Mouse (Mus musculus): ENCODE results near the gene Madd. TPM values are rescaled to one million over a fixed set of nuclear protein-coding genes. Genes with fewer than 3 reads are reported as not detected.

Gene Madd
- polyA plus RNA-seq, 2 experiments = 2.7 to 7.1 TPM

GRCm38 (mm10) chr2:91121497-91121896 lies 62.1 kb downstream of the Madd start:
- Histone ChIP-seq H3K4me2 (ENCODE audit: low read depth) (no peak overlapping the region), H3K27me3 (ENCODE audit: control insufficient read depth, insufficient read depth, low read length) (no peaks in the 10 kb centered on the region), H3K9ac (replicated peaks) (no peak overlapping the region), H3K4me3 (ENCODE audit: insufficient read depth in 1 of 2, low read depth in 2 of 2, low read length in 2 of 2) (no peak overlapping the region), H3K36me3 (replicated peaks; ENCODE audit: control insufficient read depth, insufficient read depth, low read depth) (no peaks in the 10 kb centered on the region), H3K27ac (no peak overlapping the region), H3K4me1 (replicated peaks; ENCODE audit: control insufficient read depth in 2 of 2, insufficient read depth in 2 of 2, low read length in 1 of 2) (no peaks in the 10 kb centered on the region), H3K9me3 (ENCODE audit: control insufficient read depth, low read length) (no peaks in the 10 kb centered on the region)
- whole genome bisulfite sequencing (ENCODE audit: insufficient replicate concordance) = 53% methylated on average over 8 of the region's 8 CpGs
- no peak for DNase-seq (ENCODE audit: low read depth in 3 of 3, low spot score in 3 of 3)
- ATAC-seq (ENCODE audit: insufficient read depth) = no peak
- TF ChIP-seq CTCF (IDR thresholded peaks at IDR 0.05; ENCODE audit: low read depth) (no peak), EP300 (IDR thresholded peaks at IDR 0.05; ENCODE audit: low read depth) (no peak)

GRCm38 (mm10) chr2:91121011-91121410 lies 62.6 kb downstream of the Madd start:
- no peaks in the 10 kb centered on the region for H3K9me3 ChIP-seq (ENCODE audit: control insufficient read depth, low read length)
- H3K27me3 ChIP-seq (ENCODE audit: control insufficient read depth, insufficient read depth, low read length) = no peaks in the 10 kb centered on the region
- no peak overlapping the region for H3K4me2 ChIP-seq (ENCODE audit: low read depth)
- no peak overlapping the region for H3K4me3 ChIP-seq (ENCODE audit: insufficient read depth in 1 of 2, low read depth in 2 of 2, low read length in 2 of 2)
- no peak for DNase-seq (ENCODE audit: low read depth in 3 of 3, low spot score in 3 of 3)
- H3K27ac ChIP-seq = no peak overlapping the region
- no peaks in the 10 kb centered on the region for H3K4me1 ChIP-seq (replicated peaks; ENCODE audit: control insufficient read depth in 2 of 2, insufficient read depth in 2 of 2, low read length in 1 of 2)
- no peak overlapping the region for H3K9ac ChIP-seq (replicated peaks)
- H3K36me3 ChIP-seq (replicated peaks; ENCODE audit: control insufficient read depth, insufficient read depth, low read depth) = no peaks in the 10 kb centered on the region
- TF ChIP-seq CTCF (IDR thresholded peaks at IDR 0.05; ENCODE audit: low read depth) (no peak), EP300 (IDR thresholded peaks at IDR 0.05; ENCODE audit: low read depth) (no peak)
- no peak for ATAC-seq (ENCODE audit: insufficient read depth)
- WGBS (ENCODE audit: insufficient replicate concordance) = 60% methylated on average over 6 of the region's 6 CpGs

- ATAC-seq (ENCODE audit: insufficient read depth) (no peak), DNase-seq (ENCODE audit: low read depth in 3 of 3, low spot score in 3 of 3) (no peak)
- Histone ChIP-seq H3K4me3 (ENCODE audit: insufficient read depth in 1 of 2, low read depth in 2 of 2, low read length in 2 of 2) (no peak overlapping the region), H3K36me3 (replicated peaks; ENCODE audit: control insufficient read depth, insufficient read depth, low read depth) (no peaks in the 10 kb centered on the region), H3K9me3 (ENCODE audit: control insufficient read depth, low read length) (no peaks in the 10 kb centered on the region), H3K9ac (replicated peaks) (no peak overlapping the region), H3K4me2 (ENCODE audit: low read depth) (no peak overlapping the region), H3K27me3 (ENCODE audit: control insufficient read depth, insufficient read depth, low read length) (no peaks in the 10 kb centered on the region), H3K4me1 (replicated peaks; ENCODE audit: control insufficient read depth in 2 of 2, insufficient read depth in 2 of 2, low read length in 1 of 2) (no peaks in the 10 kb centered on the region), H3K27ac (no peak overlapping the region)
- WGBS (ENCODE audit: insufficient replicate concordance) = 43% methylated on average over 6 of the region's 6 CpGs
- TF ChIP-seq EP300 (IDR thresholded peaks at IDR 0.05; ENCODE audit: low read depth) (no peak), CTCF (IDR thresholded peaks at IDR 0.05; ENCODE audit: low read depth) (no peak)
Observed at GRCm38 (mm10) chr2:91120261-91120671, 63.4 kb downstream of the Madd start.

GRCm38 (mm10) chr2:91119551-91119950 lies 64.1 kb downstream of the Madd start:
- Histone ChIP-seq H3K4me1 (replicated peaks; ENCODE audit: control insufficient read depth in 2 of 2, insufficient read depth in 2 of 2, low read length in 1 of 2) (peaks cover 0 to under 1% of the 10 kb centered on the region in 2 experiments; a peak in 2 of 4 replicates), H3K9ac (replicated peaks) (no peak overlapping the region), H3K9me3 (ENCODE audit: control insufficient read depth, low read length) (no peaks in the 10 kb centered on the region), H3K27me3 (ENCODE audit: control insufficient read depth, insufficient read depth, low read length) (no peaks in the 10 kb centered on the region), H3K4me2 (ENCODE audit: low read depth) (no peak overlapping the region), H3K36me3 (replicated peaks; ENCODE audit: control insufficient read depth, insufficient read depth, low read depth) (no peaks in the 10 kb centered on the region), H3K27ac (no peak overlapping the region), H3K4me3 (ENCODE audit: insufficient read depth in 1 of 2, low read depth in 2 of 2, low read length in 2 of 2) (no peak overlapping the region)
- WGBS (ENCODE audit: insufficient replicate concordance) = 63% methylated on average over 6 of the region's 6 CpGs
- TF ChIP-seq CTCF (IDR thresholded peaks at IDR 0.05; ENCODE audit: low read depth) = no peak
- TF ChIP-seq EP300 (IDR thresholded peaks at IDR 0.05; ENCODE audit: low read depth) = no peak
- DNase-seq (ENCODE audit: low read depth in 3 of 3, low spot score in 3 of 3) (no peak), ATAC-seq (ENCODE audit: insufficient read depth) (no peak)

GRCm38 (mm10) chr2:91119061-91119460 lies 64.6 kb downstream of the Madd start:
- DNase-seq (ENCODE audit: low read depth in 3 of 3, low spot score in 3 of 3) = no peak
- H3K9me3 ChIP-seq (ENCODE audit: control insufficient read depth, low read length) = no peaks in the 10 kb centered on the region
- no peak for TF ChIP-seq CTCF (IDR thresholded peaks at IDR 0.05; ENCODE audit: low read depth)
- no peak for TF ChIP-seq EP300 (IDR thresholded peaks at IDR 0.05; ENCODE audit: low read depth)
- no peaks in the 10 kb centered on the region for H3K27me3 ChIP-seq (ENCODE audit: control insufficient read depth, insufficient read depth, low read length)
- H3K4me1 ChIP-seq (replicated peaks; ENCODE audit: control insufficient read depth in 2 of 2, insufficient read depth in 2 of 2, low read length in 1 of 2) = peaks cover under 1 to 6% of the 10 kb centered on the region in 2 experiments; a peak in 3 of 4 replicates
- no peak overlapping the region for H3K9ac ChIP-seq (replicated peaks)
- H3K4me2 ChIP-seq (ENCODE audit: low read depth) = no peak overlapping the region
- H3K4me3 ChIP-seq (ENCODE audit: insufficient read depth in 1 of 2, low read depth in 2 of 2, low read length in 2 of 2) = no peak overlapping the region
- no peak for ATAC-seq (ENCODE audit: insufficient read depth)
- no peaks in the 10 kb centered on the region for H3K36me3 ChIP-seq (replicated peaks; ENCODE audit: control insufficient read depth, insufficient read depth, low read depth)
- H3K27ac ChIP-seq = no peak overlapping the region
- WGBS (ENCODE audit: insufficient replicate concordance) = 83% methylated on average over 19 of the region's 19 CpGs

Measured in liver, embryonic 14.5 days (tissue).